Mouse (Mus musculus): ENCODE data around the gene Upk1a.

Gene Upk1a

GRCm38 (mm10) chr7:30572969-30573368 lies 39.7 kb downstream of the Upk1a start:
- no peak for DNase-seq (ENCODE audit: low spot score in 2 of 2)

DNA sequence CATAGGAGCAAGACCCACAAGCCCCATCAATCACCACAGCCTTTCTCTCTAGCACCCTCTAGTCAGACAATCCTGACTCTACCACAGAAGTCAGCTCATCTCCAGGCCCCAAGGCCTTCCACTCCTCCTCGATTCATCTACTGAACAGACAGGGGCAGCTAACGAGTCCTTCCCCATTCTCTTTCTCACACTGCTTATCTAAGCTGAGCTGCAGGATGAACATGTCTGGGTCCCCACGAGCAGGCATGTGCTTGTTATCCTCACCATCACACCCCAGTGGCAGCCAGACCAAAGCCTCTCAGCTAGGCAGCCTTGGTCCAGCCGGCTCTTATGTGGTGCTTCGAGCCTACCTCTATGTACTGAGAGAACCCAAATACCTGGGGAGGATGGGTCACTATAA lies 40.3 kb downstream of the Upk1a start:
- DNase-seq (ENCODE audit: low spot score in 2 of 2) = no peak

DNA sequence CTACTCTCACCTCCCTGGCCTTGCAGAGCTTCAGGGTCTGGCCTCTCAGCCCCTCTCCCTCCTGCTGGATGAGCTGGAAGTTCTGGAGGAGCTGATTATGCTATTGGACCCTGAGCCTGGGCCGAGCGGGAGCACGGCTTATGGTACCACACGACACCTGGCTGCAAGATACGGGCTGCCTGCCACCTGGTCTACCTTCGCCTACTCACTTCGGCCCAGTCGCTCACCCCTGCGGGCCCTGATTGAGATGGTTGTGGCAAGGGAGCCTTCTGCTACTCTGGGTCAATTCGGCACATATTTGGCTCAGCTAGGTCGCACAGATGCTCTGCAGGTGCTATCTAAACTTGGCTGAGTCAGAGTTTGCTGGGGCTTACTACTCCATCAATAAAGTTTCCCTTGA lies 45.1 kb downstream of the Upk1a start:
- DNase-seq (ENCODE audit: low spot score in 2 of 2) = no peak

DNA sequence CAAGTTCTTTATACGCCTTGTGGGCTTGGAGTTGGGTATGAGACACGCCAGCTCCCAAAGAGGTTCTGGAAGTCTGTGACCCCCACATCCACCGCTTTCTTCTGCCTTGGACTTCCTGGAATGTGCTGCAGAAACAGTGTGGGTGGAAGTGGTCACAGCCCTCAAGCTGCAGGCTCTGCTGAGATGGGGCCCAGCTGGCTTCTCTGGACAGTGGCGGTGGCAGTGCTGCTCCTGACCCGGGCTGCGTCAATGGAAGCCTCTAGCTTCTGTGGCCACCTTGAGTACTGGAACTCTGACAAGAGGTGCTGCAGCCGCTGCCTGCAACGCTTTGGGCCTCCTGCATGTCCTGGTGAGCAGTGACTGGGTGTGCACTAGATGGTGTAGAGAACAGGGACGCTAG lies 46.6 kb downstream of the Upk1a start:
- no peak for DNase-seq (ENCODE audit: low spot score in 2 of 2)

DNA sequence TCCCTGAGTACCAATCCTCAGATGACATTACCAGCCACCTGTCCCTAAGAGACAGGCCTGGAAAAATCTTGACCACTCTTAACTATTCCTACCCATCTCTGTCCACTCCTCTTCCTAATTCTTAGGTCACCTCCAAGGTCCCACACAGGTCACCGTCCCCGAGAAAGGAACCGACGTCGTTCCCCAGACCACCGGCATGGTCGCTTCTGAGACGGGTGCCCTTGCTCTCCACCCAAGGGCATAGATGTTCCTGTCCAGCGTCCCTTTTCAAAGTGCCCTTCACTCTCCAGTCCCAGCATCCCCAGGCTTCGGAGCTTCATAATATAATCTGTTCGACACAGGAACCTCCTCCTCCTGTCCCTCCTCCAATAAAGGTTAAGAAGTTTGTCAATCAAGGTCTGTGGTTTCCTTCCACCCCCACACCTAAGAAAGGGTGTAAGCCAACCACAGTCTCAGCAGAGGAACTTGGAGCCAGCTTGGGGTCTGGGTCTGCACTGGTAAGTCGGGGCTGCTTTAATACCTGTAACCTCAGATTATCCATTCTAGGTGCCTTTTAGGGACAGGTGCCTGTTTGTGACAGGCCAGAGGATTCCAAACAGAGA lies 47.6 kb downstream of the Upk1a start, which contains the start of gene Igflr1:
Gene Igflr1, plus strand, starts transcription at position 458 of the 602 bp plus-strand sequence.
- no peak for DNase-seq (ENCODE audit: low spot score in 2 of 2)

GRCm38 (mm10) chr7:30563906-30564280 lies 48.8 kb downstream of the Upk1a start:
- no peak for DNase-seq (ENCODE audit: low spot score in 2 of 2)

DNA sequence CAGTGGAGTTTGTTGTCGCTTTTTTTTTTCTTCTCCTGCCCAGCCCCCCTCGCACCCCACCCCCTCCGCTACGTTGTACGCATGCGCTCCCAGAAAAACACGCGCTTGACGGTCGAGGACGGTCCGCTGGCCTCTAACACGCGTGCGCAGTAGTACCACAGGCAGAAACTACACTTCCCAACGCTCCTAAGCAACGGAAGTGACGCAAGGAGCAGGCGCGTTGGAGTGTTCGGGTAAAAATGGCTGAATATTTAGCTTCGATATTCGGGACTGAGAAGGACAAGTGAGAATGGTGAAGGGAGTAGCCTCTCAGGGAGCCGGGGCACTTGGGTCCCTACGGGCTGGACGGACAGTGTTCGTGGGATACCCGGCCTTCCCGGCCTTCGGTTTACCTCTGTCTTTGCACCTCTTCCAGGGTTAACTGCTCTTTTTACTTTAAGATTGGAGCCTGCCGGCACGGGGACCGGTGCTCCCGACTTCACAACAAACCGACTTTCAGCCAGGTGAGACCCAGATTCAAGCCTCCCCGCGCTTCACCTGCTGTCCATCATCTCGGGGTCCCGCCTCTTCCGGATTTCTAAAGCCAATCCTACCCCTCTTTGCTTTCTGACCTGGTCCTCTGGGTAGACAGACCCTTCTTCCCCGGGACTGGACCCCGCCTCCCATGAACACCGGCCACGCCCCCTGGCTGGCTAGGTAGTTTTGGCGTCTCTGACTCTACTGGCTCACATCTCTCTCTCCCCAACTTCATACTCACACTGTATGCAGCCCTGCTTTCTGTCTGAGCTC lies 49.3 kb downstream of the Upk1a start, which contains the start of the genes U2af1l4, Gm49396 and Psenen:
Gene U2af1l4, plus strand, starts transcription at position 185 of the 789 bp plus-strand sequence.
Gene Gm49396, plus strand, starts transcription at position 228 of the 789 bp plus-strand sequence.
Gene Psenen, minus strand, starts transcription at position 511 of the 789 bp plus-strand sequence.
- DNase-seq (ENCODE audit: low spot score in 2 of 2) = peak; percentile 92 to 97

DNA sequence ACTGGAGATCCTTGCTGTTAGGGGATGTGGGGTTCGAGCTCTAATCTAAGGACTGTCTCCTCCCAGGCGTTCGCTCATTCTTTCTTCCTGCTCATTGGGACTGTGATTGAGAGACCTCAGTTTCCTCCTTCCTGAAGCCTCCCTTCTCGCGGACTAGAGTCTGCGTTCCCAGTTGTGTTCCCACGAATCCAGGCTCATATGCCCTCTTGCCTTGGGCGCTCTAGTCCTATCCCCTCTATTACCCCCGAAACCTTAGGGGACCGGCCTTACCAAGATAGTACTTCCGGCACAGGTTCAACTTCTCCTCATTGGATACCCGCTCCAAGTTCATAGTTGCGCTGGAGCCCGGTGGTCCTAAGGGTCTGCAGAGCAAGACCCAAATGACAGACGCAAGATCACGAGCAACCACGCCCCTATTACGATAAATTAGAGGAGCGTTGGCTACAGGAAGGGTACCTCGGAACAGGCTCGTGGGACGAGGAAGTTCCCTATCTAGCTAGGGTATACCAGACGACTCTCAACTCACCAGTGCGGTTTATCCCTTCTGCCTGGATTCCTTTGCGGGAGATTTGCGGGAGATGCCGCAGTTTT lies 50.0 kb downstream of the Upk1a start:
- peak in 1 of 2 experiments; percentile 55 for DNase-seq (ENCODE audit: low spot score in 2 of 2)

GRCm38 (mm10) chr7:30560296-30560695 lies 52.4 kb downstream of the Upk1a start:
- DNase-seq (ENCODE audit: low spot score in 2 of 2) = no peak

DNA sequence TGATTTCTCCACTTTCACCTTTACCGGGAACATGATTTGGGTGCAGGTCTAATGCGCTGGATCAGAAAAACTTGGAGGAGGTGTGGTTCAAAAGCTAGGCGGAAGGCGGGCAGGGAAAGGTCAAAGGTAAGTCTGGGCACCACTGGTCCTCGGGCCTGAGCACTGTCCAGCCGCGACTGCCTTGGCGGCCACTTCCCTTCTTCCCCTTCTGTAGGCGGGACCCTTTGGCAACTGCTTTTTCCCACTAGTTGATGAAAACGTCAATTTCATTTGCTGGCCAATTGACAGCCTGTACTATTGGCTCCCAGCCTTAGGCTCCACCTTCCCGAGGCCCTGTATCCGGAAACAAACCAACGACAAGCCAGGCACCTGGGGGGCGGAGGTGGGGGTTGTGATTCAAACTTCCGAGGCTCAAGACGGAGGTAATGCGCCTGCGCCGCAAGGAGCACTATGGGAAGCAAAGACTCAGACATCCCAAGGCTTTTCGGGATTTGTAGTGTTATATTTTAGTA lies 53.1 kb downstream of the Upk1a start, which contains the start of gene Lin37:
Gene Lin37, minus strand, starts transcription at position 396 of the 512 bp plus-strand sequence.
- DNase-seq (ENCODE audit: low spot score in 2 of 2) = peak; percentile 99

DNA sequence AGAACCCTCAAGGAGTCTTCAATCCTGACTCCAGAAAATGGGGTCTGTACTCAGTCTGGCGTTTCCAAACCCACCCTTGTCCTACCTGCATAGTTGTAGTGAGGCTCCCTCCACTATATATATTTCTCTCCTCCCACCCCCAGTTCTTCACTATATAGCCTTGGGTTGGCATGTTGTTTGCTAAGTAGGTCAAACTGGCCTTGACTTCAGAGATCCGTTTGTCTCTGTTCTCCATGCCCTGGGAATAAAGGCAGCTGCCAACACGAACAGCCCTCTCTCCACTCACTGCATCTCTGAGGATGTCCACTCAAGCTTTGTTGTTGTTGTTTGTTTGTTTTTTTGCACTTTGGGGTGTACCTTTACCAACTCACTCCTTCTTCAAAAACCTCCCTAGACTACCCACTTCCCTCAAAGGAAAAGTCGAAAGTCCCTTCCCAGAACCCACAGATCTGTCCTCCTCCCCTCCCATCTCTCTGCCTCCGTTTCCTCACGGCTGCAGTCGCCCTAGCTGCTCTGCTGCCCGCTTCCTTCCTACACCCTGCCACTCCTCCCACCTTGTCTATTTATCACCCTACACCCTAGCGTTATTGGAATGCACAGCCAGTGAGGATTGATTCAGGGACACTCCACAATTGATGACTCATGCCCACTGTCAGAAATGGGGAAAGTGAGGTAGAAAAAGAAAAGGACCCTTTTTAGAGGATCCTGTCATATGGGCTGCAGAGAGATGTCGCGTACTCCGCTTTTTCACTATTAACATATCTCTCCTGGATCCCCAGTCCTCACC lies 53.8 kb downstream of the Upk1a start:
- DNase-seq (ENCODE audit: low spot score in 2 of 2) = no peak

DNA sequence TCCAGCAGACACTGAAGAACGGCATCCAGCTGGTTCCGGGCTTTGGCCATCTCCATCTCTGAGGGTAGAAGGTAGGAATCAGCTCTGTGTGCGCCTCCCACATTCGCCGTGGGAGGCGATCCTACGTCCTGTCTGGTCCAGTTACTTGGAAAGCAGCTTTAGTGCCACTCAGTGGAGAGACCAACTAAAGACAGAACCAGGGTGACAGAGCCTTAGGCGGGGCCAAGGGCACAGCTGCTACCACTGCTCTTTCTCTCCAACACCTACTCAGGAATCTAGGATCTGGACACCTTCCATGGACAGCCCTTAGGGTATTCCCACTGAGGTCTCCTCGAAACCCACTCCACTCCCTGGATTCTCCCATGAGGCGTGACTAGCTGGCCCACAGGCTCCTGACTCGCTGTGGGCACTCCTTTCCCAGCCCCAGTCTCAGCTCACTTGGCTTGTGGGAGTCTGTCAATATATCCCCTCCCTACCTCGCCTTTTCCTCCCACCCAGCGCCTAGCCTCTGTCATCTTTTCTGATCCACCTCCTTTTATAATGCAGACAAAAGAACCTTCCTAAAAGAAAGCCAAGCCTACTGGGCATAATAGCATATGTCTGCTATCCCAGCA lies 54.6 kb downstream of the Upk1a start:
- no peak for DNase-seq (ENCODE audit: low spot score in 2 of 2)

DNA sequence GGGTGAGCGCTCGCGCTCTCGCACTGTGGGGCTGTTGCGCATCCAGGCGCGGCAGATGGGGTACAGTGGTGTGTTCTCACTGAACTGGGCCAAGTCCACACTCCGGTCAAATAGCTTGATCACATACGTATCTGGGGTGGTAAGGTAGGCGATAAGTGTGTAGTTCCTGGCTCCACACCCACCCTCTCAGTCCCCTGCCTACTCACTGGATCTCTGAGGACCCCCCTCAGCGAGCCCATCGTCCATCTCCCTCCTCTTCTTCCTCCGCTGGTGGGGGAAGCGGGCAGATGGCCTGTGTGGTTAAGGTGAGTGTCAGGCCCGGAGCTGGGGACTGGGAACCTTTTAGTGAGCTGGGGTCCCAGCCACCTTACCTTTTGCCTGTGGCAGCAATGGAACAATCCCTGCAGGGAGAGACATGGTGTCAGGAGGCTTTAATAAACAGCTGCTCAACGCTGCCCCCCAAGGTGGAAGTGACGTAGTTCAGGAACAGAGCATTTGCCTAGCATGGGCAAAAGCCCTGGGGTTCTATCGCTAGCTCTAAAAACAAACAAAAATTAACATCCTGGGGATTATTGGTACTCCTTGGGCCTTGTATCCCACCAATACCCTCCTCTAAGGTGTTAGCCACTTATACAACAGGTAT lies 55.6 kb downstream of the Upk1a start:
- no peak for DNase-seq (ENCODE audit: low spot score in 2 of 2)

DNA sequence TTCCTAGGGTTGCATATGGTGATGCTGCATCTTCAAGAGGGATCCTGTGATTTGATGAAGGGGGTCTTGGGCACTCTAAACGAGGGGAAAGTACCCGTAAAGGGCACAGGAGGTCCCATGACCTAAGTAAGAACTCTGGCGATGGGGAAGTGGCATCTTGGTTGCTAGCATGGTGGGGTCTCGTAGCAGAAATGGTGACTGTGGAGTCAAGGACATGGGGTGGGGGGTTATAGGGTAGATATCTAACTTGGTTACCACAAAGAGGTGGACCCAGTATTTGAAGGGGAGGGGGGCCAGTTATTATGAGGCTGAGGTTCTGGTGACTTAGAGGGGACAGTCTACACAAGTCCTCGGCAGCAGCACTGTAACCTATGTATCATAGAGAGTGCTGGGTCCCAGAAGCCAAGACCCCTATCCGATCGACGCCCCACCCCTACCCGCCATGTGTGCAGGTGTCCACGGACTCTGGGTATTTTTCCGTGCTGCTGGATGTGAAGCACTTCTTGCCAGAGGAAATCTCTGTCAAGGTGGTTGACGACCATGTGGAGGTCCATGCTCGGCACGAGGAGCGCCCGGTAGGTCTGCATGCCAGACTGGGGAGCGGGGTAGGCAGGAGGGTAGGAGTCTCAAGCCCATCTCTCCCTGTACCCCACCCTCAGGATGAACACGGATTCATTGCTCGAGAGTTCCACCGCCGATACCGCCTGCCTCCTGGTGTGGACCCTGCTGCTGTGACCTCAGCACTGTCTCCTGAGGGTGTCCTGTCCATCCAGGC lies 58.6 kb downstream of the Upk1a start:
- no peak for DNase-seq (ENCODE audit: low spot score in 2 of 2)
